Mouse (Mus musculus): ENCODE results near the gene Sh3bp1. TPM values are rescaled to one million over a fixed set of nuclear protein-coding genes. Genes with fewer than 3 reads are reported as not detected.

Gene Sh3bp1
- total and polyA plus RNA-seq, 3 experiments = 21.0 to 80.2 TPM; not detected in 1

DNA sequence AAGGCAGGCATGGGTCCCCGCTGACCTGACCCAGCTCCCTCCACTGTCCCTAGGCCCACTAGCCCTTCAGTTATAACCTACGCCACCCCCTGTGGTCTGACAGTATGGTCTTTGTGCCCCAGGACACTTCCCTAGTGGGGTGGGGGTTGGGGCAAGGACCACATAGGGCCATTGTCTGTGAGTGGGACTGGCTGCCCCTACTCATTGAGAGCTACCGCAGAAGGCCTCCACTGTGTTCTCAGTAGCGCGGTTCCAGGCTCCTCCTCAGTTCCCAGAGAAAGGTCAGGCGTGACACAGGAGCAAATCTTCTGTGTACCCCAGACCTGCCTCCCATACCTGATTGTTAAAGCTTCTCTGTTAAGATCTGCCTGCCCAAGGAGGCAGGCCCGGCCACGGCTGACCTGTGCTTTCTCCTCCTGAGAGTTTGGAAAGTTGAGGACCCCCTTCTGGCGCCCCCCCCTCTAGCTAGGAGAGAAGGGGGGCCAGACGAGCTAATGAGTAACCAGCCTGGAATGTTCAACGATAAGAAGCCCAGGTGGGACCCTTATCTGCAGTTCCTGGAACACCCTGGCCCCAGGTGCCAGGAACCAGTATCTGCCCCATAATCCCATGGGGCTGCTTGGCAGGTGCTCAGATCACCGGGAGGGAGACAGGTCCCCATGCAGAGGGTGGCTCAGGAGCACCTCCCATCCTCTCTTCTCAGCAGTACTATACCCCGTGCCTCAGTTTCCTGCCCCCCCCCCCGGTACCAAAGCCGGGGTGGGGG lies 49.3 kb upstream of the Sh3bp1 start:
- no peaks in the 10 kb centered on the region for H3K27me3 ChIP-seq (ENCODE audit: control insufficient read depth in 1 of 2, insufficient read depth in 2 of 2, low read length in 2 of 2)
- no peaks in the 10 kb centered on the region for H3K9me3 ChIP-seq (replicated peaks; ENCODE audit: insufficient read depth, low read length)
- peaks cover 0 to 5% of the 10 kb centered on the region in 2 experiments; a peak in 2 of 4 replicates for H3K36me3 ChIP-seq (ENCODE audit: control insufficient read depth in 1 of 2, insufficient read depth in 2 of 2, low read length in 2 of 2)
- H3K4me1 ChIP-seq (ENCODE audit: control insufficient read depth in 1 of 2, insufficient read depth in 2 of 2, low read length in 2 of 2) = peaks cover 5 to 12% of the 10 kb centered on the region in 2 experiments
- no peak overlapping the region for H3K9ac ChIP-seq (ENCODE audit: control insufficient read depth, low read depth, low read length, poor library complexity, severe bottlenecking)
- H3K27ac ChIP-seq (ENCODE audit: control insufficient read depth, low read depth, low read length) = no peak overlapping the region
- TF ChIP-seq TCF12 (IDR thresholded peaks at IDR 0.05; ENCODE audit: low read depth, low read length) (peak; percentile 42; the same call in 1 of the 2 replicates), ETS1 (IDR thresholded peaks at IDR 0.05; ENCODE audit: low read depth, low read length) (no peak), EP300 (IDR thresholded peaks at IDR 0.05; ENCODE audit: low read depth in 1 of 2, low read length in 2 of 2) (peak in 1 of 2 experiments; percentile 15; a peak in 1 of 4 replicates)
- no peaks in the 10 kb centered on the region for H3K79me2 ChIP-seq (ENCODE audit: control insufficient read depth, insufficient read depth, low read length, poor library complexity)
- no peak overlapping the region for H3K4me3 ChIP-seq (ENCODE audit: control insufficient read depth in 1 of 2, insufficient read depth in 1 of 2, low read depth in 2 of 2, low read length in 2 of 2)
- DNase-seq (ENCODE audit: low read depth, low spot score) = no peak

GRCm38 (mm10) chr15:78850944-78851343 lies 48.6 kb upstream of the Sh3bp1 start:
- no peak overlapping the region for H3K27ac ChIP-seq (ENCODE audit: control insufficient read depth, low read depth, low read length)
- H3K9me3 ChIP-seq (replicated peaks; ENCODE audit: insufficient read depth, low read length) = no peaks in the 10 kb centered on the region
- no peak overlapping the region; the same call in 1 of the 2 replicates for H3K9ac ChIP-seq (ENCODE audit: control insufficient read depth, low read depth, low read length, poor library complexity, severe bottlenecking)
- H3K4me1 ChIP-seq (ENCODE audit: control insufficient read depth in 1 of 2, insufficient read depth in 2 of 2, low read length in 2 of 2) = peaks cover 5 to 12% of the 10 kb centered on the region in 2 experiments
- TF ChIP-seq UBTF (IDR thresholded peaks at IDR 0.05; ENCODE audit: borderline replicate concordance, insufficient read depth, low read depth, low read length) (no peak), MYC (IDR thresholded peaks at IDR 0.05; ENCODE audit: low read depth, low read length) (0 out of 2 replicates have a peak, but pooled peaks have one; percentile 7), ZKSCAN1 (IDR thresholded peaks at IDR 0.05; ENCODE audit: low read depth, low read length) (no peak), MXI1 (IDR thresholded peaks at IDR 0.05; ENCODE audit: low read depth, low read length) (no peak), CTCF (IDR thresholded peaks at IDR 0.05 in 2 of 3, conservative IDR thresholded peaks at IDR 0.05 in 1 of 3; ENCODE audit: control insufficient read depth in 1 of 3, insufficient read depth in 1 of 3, low read depth in 2 of 3, low read length in 3 of 3, poor library complexity in 1 of 3, severe bottlenecking in 1 of 3) (no peak), MYB (IDR thresholded peaks at IDR 0.05; ENCODE audit: low read depth, low read length) (no peak), USF1 (IDR thresholded peaks at IDR 0.05; ENCODE audit: low read depth, low read length) (no peak), GATA1 (IDR thresholded peaks at IDR 0.05; ENCODE audit: low read depth, low read length) (0 out of 2 replicates have a peak, but pooled peaks have one; percentile 8), E2F4 (IDR thresholded peaks at IDR 0.05; ENCODE audit: borderline replicate concordance, low read depth, low read length) (no peak), KAT2A (conservative IDR thresholded peaks at IDR 0.05; ENCODE audit: low read depth, low read length) (no peak), MAZ (IDR thresholded peaks at IDR 0.05; ENCODE audit: low read depth, low read length) (no peak), TAL1 (IDR thresholded peaks at IDR 0.05; ENCODE audit: low read length) (no peak), POLR2AphosphoS5 (IDR thresholded peaks at IDR 0.05; ENCODE audit: borderline replicate concordance, low read depth, low read length) (no peak), TBP (IDR thresholded peaks at IDR 0.05; ENCODE audit: low read depth, low read length) (no peak), SMC3 (IDR thresholded peaks at IDR 0.05; ENCODE audit: low read depth, low read length) (no peak), MAX (IDR thresholded peaks at IDR 0.05; ENCODE audit: low read length) (no peak), EP300 (IDR thresholded peaks at IDR 0.05; ENCODE audit: low read depth in 1 of 2, low read length in 2 of 2) (no peak), NRF1 (IDR thresholded peaks at IDR 0.05; ENCODE audit: insufficient read depth, low read depth, low read length, poor library complexity, severe bottlenecking) (no peak), ETS1 (IDR thresholded peaks at IDR 0.05; ENCODE audit: low read depth, low read length) (0 out of 2 replicates have a peak, but pooled peaks have one; percentile 6), RCOR1 (IDR thresholded peaks at IDR 0.05; ENCODE audit: low read depth, low read length) (no peak), POLR2AphosphoS2 (IDR thresholded peaks at IDR 0.05; ENCODE audit: low read length) (no peak)
- 0 out of 4 replicates have a peak, but pooled peaks cover 0 to 2% of the 10 kb centered on the region in 2 experiments for H3K27me3 ChIP-seq (ENCODE audit: control insufficient read depth in 1 of 2, insufficient read depth in 2 of 2, low read length in 2 of 2)
- H3K4me3 ChIP-seq (ENCODE audit: control insufficient read depth in 1 of 2, insufficient read depth in 1 of 2, low read depth in 2 of 2, low read length in 2 of 2) = no peak overlapping the region
- H3K79me2 ChIP-seq (ENCODE audit: control insufficient read depth, insufficient read depth, low read length, poor library complexity) = no peaks in the 10 kb centered on the region
- DNase-seq (ENCODE audit: low read depth, low spot score) = no peak
- peaks cover 0 to 5% of the 10 kb centered on the region in 2 experiments; a peak in 2 of 4 replicates for H3K36me3 ChIP-seq (ENCODE audit: control insufficient read depth in 1 of 2, insufficient read depth in 2 of 2, low read length in 2 of 2)
